Mouse (Mus musculus): ENCODE data around the gene Miox.

- no peak for TF ChIP-seq POLR2A (IDR thresholded peaks at IDR 0.05; ENCODE audit: borderline replicate concordance, extremely low read depth, low read depth, low read length)
- no peak for TF ChIP-seq CTCF (IDR thresholded peaks at IDR 0.05; ENCODE audit: insufficient read depth, low read length)
These were observed 43.2 kb downstream of the Miox start for GRCm38 (mm10) chr15:89377362-89377761.

Measured in lung, adult 2 months (tissue).